Mouse (Mus musculus): ENCODE measurements around the gene Fam170b. TPM values are rescaled to one million over a fixed set of nuclear protein-coding genes. Genes with fewer than 3 reads are reported as not detected.

The Fam170b gene
- total RNA-seq, 2 experiments from 2014 or later = not detected

- ATAC-seq (replicated peaks; ENCODE audit: low FRiP score, low TSS enrichment, poor library complexity, severe bottlenecking) = no peak
These were observed 8.2 kb upstream of the Fam170b start for GRCm38 (mm10) chr14:32825426-32826032.

- ATAC-seq (replicated peaks; ENCODE audit: low FRiP score, low TSS enrichment, poor library complexity, severe bottlenecking) = no peak
These were observed 6.6 kb upstream of the Fam170b start for GRCm38 (mm10) chr14:32827165-32827564.

GRCm38 (mm10) chr14:32827994-32828650 is 5.6 kb upstream of the Fam170b start:
- ATAC-seq (replicated peaks; ENCODE audit: low FRiP score, low TSS enrichment, poor library complexity, severe bottlenecking) = no peak

- no peak for ATAC-seq (replicated peaks; ENCODE audit: low FRiP score, low TSS enrichment, poor library complexity, severe bottlenecking)
These were observed 1.4 kb downstream of the Fam170b start for GRCm38 (mm10) chr14:32835181-32835580.

- no peak for ATAC-seq (replicated peaks; ENCODE audit: low FRiP score, low TSS enrichment, poor library complexity, severe bottlenecking)
These were observed 1.8 kb downstream of the Fam170b start for GRCm38 (mm10) chr14:32835596-32835995.

GRCm38 (mm10) chr14:32836191-32836590 is 2.4 kb downstream of the Fam170b start:
- ATAC-seq (replicated peaks; ENCODE audit: low FRiP score, low TSS enrichment, poor library complexity, severe bottlenecking) = no peak

GRCm38 (mm10) chr14:32842052-32842451 is 8.3 kb downstream of the Fam170b start:
- ATAC-seq (replicated peaks; ENCODE audit: low FRiP score, low TSS enrichment, poor library complexity, severe bottlenecking) = no peak

- ATAC-seq (replicated peaks; ENCODE audit: low FRiP score, low TSS enrichment, poor library complexity, severe bottlenecking) = no peak
These were observed 20.3 kb downstream of the Fam170b start for GRCm38 (mm10) chr14:32854059-32854458.

GRCm38 (mm10) chr14:32856246-32856645 is 22.5 kb downstream of the Fam170b start:
- ATAC-seq (replicated peaks; ENCODE audit: low FRiP score, low TSS enrichment, poor library complexity, severe bottlenecking) = no peak

- ATAC-seq (replicated peaks; ENCODE audit: low FRiP score, low TSS enrichment, poor library complexity, severe bottlenecking) = no peak
These were observed 23.0 kb downstream of the Fam170b start, which contains the start of gene Vstm4 for GRCm38 (mm10) chr14:32856681-32857328. Vstm4 (plus strand) TSS chr14:32856756.

GRCm38 (mm10) chr14:32858361-32858760 is 24.6 kb downstream of the Fam170b start:
- ATAC-seq (replicated peaks; ENCODE audit: low FRiP score, low TSS enrichment, poor library complexity, severe bottlenecking) = no peak

- no peak for ATAC-seq (replicated peaks; ENCODE audit: low FRiP score, low TSS enrichment, poor library complexity, severe bottlenecking)
These were observed 25.3 kb downstream of the Fam170b start for GRCm38 (mm10) chr14:32858941-32859510.

GRCm38 (mm10) chr14:32859831-32860569 is 26.2 kb downstream of the Fam170b start:
- ATAC-seq (replicated peaks; ENCODE audit: low FRiP score, low TSS enrichment, poor library complexity, severe bottlenecking) = no peak

GRCm38 (mm10) chr14:32861149-32861581 is 27.4 kb downstream of the Fam170b start:
- ATAC-seq (replicated peaks; ENCODE audit: low FRiP score, low TSS enrichment, poor library complexity, severe bottlenecking) = no peak

GRCm38 (mm10) chr14:32861656-32862055 is 27.9 kb downstream of the Fam170b start:
- ATAC-seq (replicated peaks; ENCODE audit: low FRiP score, low TSS enrichment, poor library complexity, severe bottlenecking) = no peak

GRCm38 (mm10) chr14:32865331-32865730 is 31.6 kb downstream of the Fam170b start:
- no peak for ATAC-seq (replicated peaks; ENCODE audit: low FRiP score, low TSS enrichment, poor library complexity, severe bottlenecking)

- no peak for ATAC-seq (replicated peaks; ENCODE audit: low FRiP score, low TSS enrichment, poor library complexity, severe bottlenecking)
These were observed 38.2 kb downstream of the Fam170b start for GRCm38 (mm10) chr14:32871963-32872362.

GRCm38 (mm10) chr14:32877549-32877948 is 43.8 kb downstream of the Fam170b start:
- no peak for ATAC-seq (replicated peaks; ENCODE audit: low FRiP score, low TSS enrichment, poor library complexity, severe bottlenecking)

GRCm38 (mm10) chr14:32880332-32880731 is 46.6 kb downstream of the Fam170b start:
- ATAC-seq (replicated peaks; ENCODE audit: low FRiP score, low TSS enrichment, poor library complexity, severe bottlenecking) = no peak

GRCm38 (mm10) chr14:32881693-32882092 is 47.9 kb downstream of the Fam170b start:
- ATAC-seq (replicated peaks; ENCODE audit: low FRiP score, low TSS enrichment, poor library complexity, severe bottlenecking) = no peak

All from megakaryocyte-erythroid progenitor cell, adult 5-6 weeks (primary cell).